Mouse (Mus musculus) limb, embryonic 14.5 days (tissue): Measurements from ENCODE around the gene H2-DMa. TPM values are rescaled to one million over a fixed set of nuclear protein-coding genes. Genes with fewer than 3 reads are reported as not detected.

Experiments
- ATAC-seq: fragments of 200-750 bp; cut with Nextera tagmentation; 2 replicates; pipeline ENCODE4 v1.8.0; 2017; ENCODE audit warnings: low read depth, moderate number of reproducible peaks, moderate TSS enrichment; ENCODE audit not compliant: low FRiP score
- DNase-seq: peaks from one replicate; pipeline ENCODE4 v3.0.0-alpha.2; 2015; ENCODE audit warnings: low spot score
- H3K27ac ChIP-seq: fragments of 300-500 bp; sonication (generic); replicated peaks from 2 replicates; pipeline ENCODE4 v1.5.1; 2014; ENCODE audit warnings: low read depth, mild to moderate bottlenecking, low read length, moderate library complexity, mixed read lengths
- H3K27me3 ChIP-seq: fragments of 300-500 bp; sonication (generic); 2 replicates; pipeline ENCODE4 v1.6.1; 2014; ENCODE audit warnings: low read length, mixed read lengths; ENCODE audit not compliant: control insufficient read depth, insufficient read depth
- H3K36me3 ChIP-seq: fragments of 300-500 bp; sonication (generic); 2 replicates; pipeline ENCODE4 v1.6.1; 2014; ENCODE audit warnings: mild to moderate bottlenecking, low read length, moderate library complexity, mixed read lengths; ENCODE audit not compliant: control insufficient read depth, insufficient read depth
- H3K4me1 ChIP-seq: fragments of 300-500 bp; sonication (generic); 2 replicates; pipeline ENCODE4 v1.6.1; 2014; ENCODE audit warnings: antibody characterized with exemption, low read length, mixed read lengths; ENCODE audit not compliant: control insufficient read depth, insufficient read depth
- H3K4me2 ChIP-seq: fragments of 300-500 bp; sonication (generic); replicated peaks from 2 replicates; pipeline ENCODE4 v1.6.1; 2014; ENCODE audit warnings: low read depth, mild to moderate bottlenecking, low read length, moderate library complexity; ENCODE audit not compliant: severe bottlenecking
- H3K4me3 ChIP-seq: fragments of 300-500 bp; sonication (generic); replicated peaks from 2 replicates; pipeline ENCODE4 v1.5.1; 2014; ENCODE audit warnings: low read length
- H3K9ac ChIP-seq: fragments of 300-500 bp; sonication (generic); 2 replicates; pipeline ENCODE4 v1.6.1; 2014; ENCODE audit warnings: mild to moderate bottlenecking, low read depth, low read length, moderate library complexity; ENCODE audit not compliant: severe bottlenecking
- H3K9me3 ChIP-seq: fragments of 300-500 bp; sonication (generic); 2 replicates; pipeline ENCODE4 v1.6.1; 2016; ENCODE audit warnings: low read length; ENCODE audit not compliant: control insufficient read depth
- POLR2A ChIP-seq: fragments of 200-500 bp; IDR thresholded peaks from 2 replicates; pipeline ENCODE4 v1.8.0; 2012; ENCODE audit warnings: inconsistent platforms, mild to moderate bottlenecking, moderate library complexity, borderline replicate concordance; ENCODE audit not compliant: insufficient read depth, insufficient read length; ENCODE audit errors: extremely low read depth
- WGBS: fragments of 180-500 bp; shearing (Covaris S2); extraction: QIAGEN DNeasy Blood & Tissue Kit; methylation state at CpG from one replicate; pipeline ENCODE4 v1.1.7; 2014; 5-methylcytosine and 5-hydroxymethylcytosine counted together
- polyA plus RNA-seq, 2 experiments: library from polyadenylated mRNA; depleted of rRNA in 1 of 2; stranded (reverse) in 1 of 2; unstranded in 1 of 2; fragments of >200 nt; fragmentation: Nextera tagmentation in 1 of 2; extraction: Ambion mirVana in 1 of 2; gene quantifications; 2 replicates each; pipeline versions ENCODE4 v1.2.1 to v1.2.3; 2012 to 2014

H2-DMa gene
- polyA plus RNA-seq, 2 experiments: 13.1 to 19.0 TPM

DNA sequence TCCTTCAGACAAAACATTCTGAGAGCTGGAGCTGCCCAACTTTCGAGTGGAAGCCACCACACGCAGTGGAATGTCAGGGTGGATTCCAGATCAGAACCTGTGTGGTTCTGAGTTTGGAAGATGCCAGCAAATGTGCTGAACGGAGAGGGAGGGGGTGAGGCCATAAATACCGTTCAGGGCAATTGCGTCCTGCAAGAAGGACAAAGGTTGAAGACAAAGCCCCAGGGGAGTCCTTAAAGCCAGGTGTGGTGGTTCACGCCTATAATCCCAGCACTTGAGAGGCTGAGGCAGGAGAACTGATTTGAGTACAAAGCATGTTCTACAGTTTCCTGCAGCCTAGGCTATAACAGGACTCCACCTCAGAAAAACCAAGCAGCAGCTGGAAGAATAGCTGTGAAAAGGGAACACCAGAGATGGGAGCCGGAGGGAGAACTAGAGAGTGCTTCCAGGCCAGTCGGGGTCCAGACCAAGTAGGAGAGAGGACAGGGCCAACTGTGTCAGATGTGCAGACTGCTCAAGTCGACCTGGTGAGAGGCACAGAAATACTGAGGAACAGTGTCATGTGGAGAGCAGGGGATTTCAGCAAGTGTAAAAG is 7.6 kb downstream of the H2-DMa start:
- Histone ChIP-seq H3K4me2 (no peak overlapping the region), H3K4me3 (no peak overlapping the region), H3K27ac (no peak overlapping the region), H3K27me3 (no peaks in the 10 kb centered on the region), H3K36me3 (no peaks in the 10 kb centered on the region), H3K9ac (no peak overlapping the region), H3K9me3 (no peaks in the 10 kb centered on the region), H3K4me1 (peaks cover 19% of the 10 kb centered on the region)
- no peak for ATAC-seq
- TF ChIP-seq POLR2A: no peak
- 38% methylated on average over 9 of the region's 9 CpGs for WGBS
- no peak for DNase-seq

DNA sequence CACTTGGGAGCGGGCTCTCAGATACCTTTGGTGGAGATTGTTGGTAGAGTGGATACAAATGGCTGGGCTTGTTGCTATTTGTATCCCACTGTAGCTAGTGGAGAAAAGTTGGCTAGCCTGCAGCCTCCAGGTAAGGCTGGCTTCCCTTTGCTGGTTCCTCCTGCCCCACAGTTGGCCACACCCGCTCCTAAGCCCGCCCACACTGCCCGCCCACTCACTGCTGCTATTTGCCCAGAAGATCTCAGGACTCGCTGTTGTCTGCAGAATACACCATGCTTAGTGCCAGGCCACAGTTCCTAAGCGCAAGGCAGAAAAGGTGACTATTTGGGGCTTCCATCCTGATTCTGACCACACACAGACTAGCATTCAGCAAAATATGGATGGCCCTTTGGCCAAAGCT is 8.1 kb downstream of the H2-DMa start:
- Histone ChIP-seq H3K9ac (no peak overlapping the region), H3K4me3 (no peak overlapping the region), H3K4me1 (peaks cover 19% of the 10 kb centered on the region), H3K27ac (no peak overlapping the region), H3K9me3 (no peaks in the 10 kb centered on the region), H3K36me3 (no peaks in the 10 kb centered on the region), H3K27me3 (no peaks in the 10 kb centered on the region), H3K4me2 (no peak overlapping the region)
- WGBS: 24% methylated on average over 6 of the region's 6 CpGs
- ATAC-seq (no peak), DNase-seq (no peak)
- no peak for TF ChIP-seq POLR2A

DNA sequence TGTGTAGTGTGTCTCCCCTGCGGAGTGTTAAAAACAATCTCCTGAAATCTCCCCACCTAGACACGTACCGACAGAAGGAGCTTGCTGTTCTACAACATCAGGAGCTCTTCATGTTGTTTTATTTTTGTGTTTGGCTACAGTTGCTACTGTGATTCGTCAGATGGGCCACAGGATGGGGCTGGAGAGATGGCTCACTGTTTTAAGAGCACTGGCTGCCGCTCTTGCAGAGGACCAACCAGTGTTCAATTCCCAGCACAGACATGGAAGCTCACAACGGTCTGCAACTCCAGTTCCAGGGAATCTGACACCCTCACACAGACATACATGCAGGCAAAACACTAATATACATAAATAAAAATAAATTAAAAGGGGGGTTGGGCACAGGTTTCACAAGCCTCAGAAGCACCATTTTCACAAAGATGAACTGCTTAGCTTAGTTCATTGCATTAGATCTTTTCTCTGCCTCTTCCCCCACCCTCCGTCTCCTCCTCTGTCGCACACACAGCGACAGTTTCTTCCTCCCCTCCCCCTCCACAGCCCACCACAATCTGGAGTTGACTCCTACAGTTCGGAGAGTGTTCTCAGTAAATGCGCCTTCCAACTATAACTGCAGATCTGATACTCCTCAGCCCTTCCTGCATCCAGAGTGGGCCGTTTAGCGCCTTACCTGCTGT is 9.1 kb downstream of the H2-DMa start:
- 21% methylated on average over 13 of the region's 13 CpGs for WGBS

DNA sequence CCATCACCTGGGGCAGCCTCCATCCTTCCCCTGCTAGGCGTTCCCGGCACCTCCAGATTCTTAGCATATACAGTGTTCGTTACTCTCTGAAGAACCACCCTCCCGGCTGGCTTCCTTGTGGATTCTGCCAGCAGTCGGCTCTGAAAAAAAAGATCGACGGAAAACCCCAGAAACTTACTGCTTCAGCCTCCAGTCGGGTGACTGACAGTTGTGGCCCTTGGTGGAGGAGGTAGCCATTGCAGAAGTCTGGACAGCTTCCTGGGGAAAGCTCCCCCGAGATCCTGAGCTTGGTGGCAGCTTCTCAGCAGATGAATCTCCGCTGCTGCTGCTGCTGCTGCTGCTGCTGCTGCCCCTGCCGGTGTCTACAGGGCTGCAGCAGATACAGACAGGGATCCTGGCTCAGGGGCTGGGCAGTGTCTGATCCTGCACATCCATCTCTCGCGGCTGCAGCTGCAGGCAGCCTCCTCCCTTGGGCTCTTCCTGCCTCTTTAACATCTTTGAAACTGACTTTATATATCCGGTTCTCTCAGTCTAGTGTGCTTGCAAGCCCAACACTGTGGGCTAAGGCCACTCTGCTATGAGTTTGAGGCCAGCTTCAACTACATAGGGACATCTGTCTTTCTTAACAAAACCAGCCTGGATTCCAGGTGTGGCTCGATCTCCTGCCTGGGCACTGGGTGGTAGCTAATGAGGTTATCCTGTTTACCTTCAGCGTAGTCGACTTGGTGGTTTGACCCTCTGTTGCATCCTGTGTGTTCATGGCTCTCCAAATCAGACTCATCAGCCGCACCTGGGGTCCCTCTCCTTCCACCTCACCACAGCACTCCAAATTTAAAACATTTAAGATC is 9.8 kb downstream of the H2-DMa start:
- H3K27me3 ChIP-seq: no peaks in the 10 kb centered on the region

More for the DNA sequence above, 9.1 kb downstream of the H2-DMa start:
- no peak for TF ChIP-seq POLR2A
- Histone ChIP-seq H3K27ac (0 out of 2 replicates have a peak overlapping the region, but pooled peaks have one; percentile 20), H3K4me3 (0 out of 2 replicates have a peak overlapping the region, but pooled peaks have one; percentile 2), H3K9me3 (no peaks in the 10 kb centered on the region), H3K27me3 (no peaks in the 10 kb centered on the region), H3K4me1 (peaks cover 19% of the 10 kb centered on the region), H3K4me2 (peak overlapping the region; percentile 25), H3K36me3 (no peaks in the 10 kb centered on the region), H3K9ac (peak overlapping the region; percentile 12; the same call in 1 of the 2 replicates)
- ATAC-seq: no peak
- DNase-seq: no peak

More for the DNA sequence above, 9.8 kb downstream of the H2-DMa start:
- ATAC-seq (peak; percentile 17; the same call in 1 of the 2 replicates), DNase-seq (no peak)
- TF ChIP-seq POLR2A: no peak
- H3K36me3 ChIP-seq: no peaks in the 10 kb centered on the region
- H3K4me1 ChIP-seq: peaks cover 16% of the 10 kb centered on the region
- no peaks in the 10 kb centered on the region for H3K9me3 ChIP-seq
- 0 out of 2 replicates have a peak overlapping the region, but pooled peaks have one; percentile 20 for H3K27ac ChIP-seq
- 14% methylated on average over 18 of the region's 18 CpGs for WGBS
- H3K4me3 ChIP-seq: 0 out of 2 replicates have a peak overlapping the region, but pooled peaks have one; percentile 2
- H3K4me2 ChIP-seq: peak overlapping the region; percentile 25
- peak overlapping the region; percentile 12; the same call in 1 of the 2 replicates for H3K9ac ChIP-seq
